Mouse (Mus musculus) liver, embryonic 14.5 days (tissue): Measurements from ENCODE around the gene Trip12.

Experiments used
- CTCF ChIP-seq: IDR thresholded peaks from 2 replicates; pipeline ENCODE4 v1.5.1; 2016; ENCODE audit warnings: antibody characterized with exemption, low read depth, control low read depth
- EP300 ChIP-seq: IDR thresholded peaks from 2 replicates; pipeline ENCODE4 v1.6.1; 2016; ENCODE audit warnings: antibody characterized with exemption, low read depth

DNA sequence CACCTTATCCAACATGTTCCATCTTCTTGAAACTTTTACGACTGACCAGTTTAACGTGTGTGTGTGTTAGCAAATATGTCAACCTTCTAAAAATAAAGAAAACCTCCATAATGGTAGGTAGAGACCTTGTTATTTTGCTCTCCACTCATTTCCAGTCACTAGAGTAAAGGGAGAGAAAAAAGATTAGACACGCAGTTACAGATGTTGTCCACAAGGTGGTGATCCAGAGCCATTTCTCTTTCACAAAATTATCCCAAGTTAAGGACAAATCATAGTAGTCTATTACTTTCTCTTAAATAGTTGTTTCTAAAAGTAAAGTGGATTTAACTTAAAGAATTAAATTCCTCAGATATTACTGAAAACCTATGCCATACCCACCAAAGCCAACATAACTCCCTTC is 106.5 kb downstream of the Trip12 start:
- peak; percentile 64; the same call in 1 of the 2 replicates for TF ChIP-seq CTCF
- no peak for TF ChIP-seq EP300
